Mouse (Mus musculus): Measurements from ENCODE around the gene Trim61.

Gene Trim61

GRCm38 (mm10) chr8:64983150-64983897 is 35.0 kb downstream of the Trim61 start:
- no peak for DNase-seq
